Mouse (Mus musculus): ENCODE measurements around the gene Prph.
A peak's percentile ranks its signal among the peaks of the same experiment; 100 is the strongest.

- no peak for TF ChIP-seq POLR2A (IDR thresholded peaks at IDR 0.05; ENCODE audit: borderline replicate concordance, extremely low read depth, insufficient read depth, insufficient read length, poor library complexity, severe bottlenecking)
- peak; percentile 42; the same call in 1 of the 2 replicates for TF ChIP-seq CTCF (IDR thresholded peaks at IDR 0.05; ENCODE audit: borderline replicate concordance, extremely low read depth, insufficient read depth, insufficient read length)
Measured at GRCm38 (mm10) chr15:99087253-99088075, 32.5 kb downstream of the Prph start, which contains the start of gene C1ql4.

Measured in brain, embryonic 14.5 days (tissue).